ENCODE assay signal across 12 mouse cellular contexts in the genomic region with DNA sequence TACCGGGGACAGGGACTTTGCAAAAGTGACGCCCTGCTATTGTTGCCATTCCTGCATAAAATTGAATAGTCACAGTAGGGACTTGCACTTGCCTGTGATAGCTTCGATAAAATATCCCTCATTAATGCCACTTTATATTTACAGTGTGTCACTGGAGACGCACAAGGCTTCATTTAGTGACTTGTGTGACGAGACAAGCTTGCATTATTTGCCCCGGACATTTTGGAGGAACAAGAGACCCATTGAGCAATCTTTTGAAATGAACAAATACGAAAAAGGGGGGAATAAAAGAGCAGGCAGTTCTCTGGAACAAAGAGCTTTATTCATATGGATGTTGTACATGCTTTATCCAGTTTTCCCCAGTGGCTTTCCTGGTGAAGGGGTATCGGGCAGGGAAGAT. TPM values are rescaled to one million over a fixed set of nuclear protein-coding genes. Genes with fewer than 3 reads are reported as not detected.
A peak's percentile ranks its signal among the peaks of the same experiment; 100 is the strongest.
DNase-seq lines count a peak whose midpoint lies in the region; ATAC-seq lines count a peak whose summit lies in the region.
"Had no signal": no experiment of that assay in that cellular context is flagged by ENCODE, and none has a peak within 500 bp of the region (broad histone marks: within the 10 kb centered on the region; RNA-seq: fewer than 3 reads in every experiment).

No protein-coding gene starts in this region.

- whole genome bisulfite sequencing in forebrain, embryonic 16.5 days, result 3% methylated on average over 8 of the region's 8 CpGs
- WGBS in midbrain, embryonic 12.5 days, result 5% methylated on average over 8 of the region's 8 CpGs

- H3K4me3 ChIP-seq in forebrain, embryonic 16.5 days (replicated peaks; ENCODE audit: low read length), result peak overlapping the region; percentile 86
- H3K4me3 ChIP-seq in midbrain, embryonic 12.5 days, result peak overlapping the region; percentile 73

- peak; percentile 28 for DNase-seq in ES-CJ7 (ENCODE audit: low read depth, low spot score)
- DNase-seq in brain, adult 2 months (ENCODE audit: low read depth, low spot score), result peak; percentile 75
- DNase-seq in gastrocnemius, postnatal 25 days, result no peak
- DNase-seq in thymus, adult 18-20 months, result no peak
- DNase-seq in thymus, postnatal 4 days, result no peak
- DNase-seq: adrenal gland, postnatal 25 days; kidney, adult 2 months; right cerebral cortex, adult 18-20 months; thymus, postnatal 14 days had no signal

- peaks cover 40% of the 10 kb centered on the region for H3K4me1 ChIP-seq in forebrain, embryonic 16.5 days (replicated peaks; ENCODE audit: control insufficient read depth, insufficient read depth, low read length)
- H3K4me1 ChIP-seq in midbrain, embryonic 12.5 days, result peaks cover 34% of the 10 kb centered on the region

- peak overlapping the region; percentile 84 for H3K4me2 ChIP-seq in forebrain, embryonic 16.5 days (ENCODE audit: low read length)
- H3K4me2 ChIP-seq in midbrain, embryonic 12.5 days (replicated peaks), result peak overlapping the region; percentile 95

- H3K9ac ChIP-seq in forebrain, embryonic 16.5 days (replicated peaks; ENCODE audit: low read depth, low read length), result peak overlapping the region; percentile 50
- no peak overlapping the region for H3K9ac ChIP-seq in midbrain, embryonic 12.5 days (replicated peaks)

- H3K36me3 ChIP-seq in forebrain, embryonic 16.5 days (ENCODE audit: control insufficient read depth, insufficient read depth), result no peaks in the 10 kb centered on the region
- 0 out of 2 replicates have a peak, but pooled peaks cover 1% of the 10 kb centered on the region for H3K36me3 ChIP-seq in midbrain, embryonic 12.5 days
- H3K36me3 ChIP-seq: G1E had no signal

- H3K27me3 ChIP-seq in forebrain, embryonic 16.5 days (replicated peaks; ENCODE audit: control insufficient read depth, insufficient read depth, low read length), result no peaks in the 10 kb centered on the region
- H3K27me3 ChIP-seq in midbrain, embryonic 12.5 days, result peaks cover 36% of the 10 kb centered on the region

- no peaks in the 10 kb centered on the region for H3K9me3 ChIP-seq in forebrain, embryonic 16.5 days (ENCODE audit: control insufficient read depth, low read length)
- no peaks in the 10 kb centered on the region for H3K9me3 ChIP-seq in midbrain, embryonic 12.5 days

- no peak for ATAC-seq in forebrain, embryonic 16.5 days
- no peak for ATAC-seq in midbrain, embryonic 12.5 days (ENCODE audit: low FRiP score, low read depth)

- H3K27ac ChIP-seq in forebrain, embryonic 16.5 days (ENCODE audit: low read length), result peak overlapping the region; percentile 42; the same call in 1 of the 2 replicates
- no peak overlapping the region for H3K27ac ChIP-seq in midbrain, embryonic 12.5 days (replicated peaks)

RNA-seq across cellular contexts. Expression of a gene that starts 3.5 kb away (rescaled TPM):
- 214 and 256 TPM in 2 replicates for polyA plus RNA-seq in forebrain, embryonic 16.5 days (2015; fragmentation: Nextera tagmentation; extraction: Ambion mirVana)
- polyA plus RNA-seq in midbrain, embryonic 12.5 days (2016; fragmentation: Nextera tagmentation; extraction: Ambion mirVana), result 71.6 and 77.1 TPM in 2 replicates
- 1 to 10 TPM; 1.7 to 2.5 TPM for total RNA-seq in gastrocnemius, postnatal 25 days (2021)
- polyA plus RNA-seq: G1E had no signal

Comparison
In these comparisons a context has a peak if more than half of its experiments do, and no peak if none do; other contexts are left out.
1. DNase-seq: peak in ES-CJ7 (single experiment) and brain, adult 2 months (single experiment); none in gastrocnemius, postnatal 25 days (single experiment), thymus, adult 18-20 months (0 of 2) and thymus, postnatal 4 days (single experiment).